Mouse (Mus musculus): Measurements from ENCODE around the gene Celf6. TPM values are rescaled to one million over a fixed set of nuclear protein-coding genes. Genes with fewer than 3 reads are reported as not detected.
A peak's percentile ranks its signal among the peaks of the same experiment; 100 is the strongest.

Celf6 gene
- total RNA-seq, 2 experiments from 2014 or later: 0.10 TPM; not detected in 1

- intact Hi-C loops (cut with DNase I): no loop called here
- no peak for DNase-seq
Observed at GRCm38 (mm10) chr9:59578505-59578867, 769 bp downstream of the Celf6 start.

DNA sequence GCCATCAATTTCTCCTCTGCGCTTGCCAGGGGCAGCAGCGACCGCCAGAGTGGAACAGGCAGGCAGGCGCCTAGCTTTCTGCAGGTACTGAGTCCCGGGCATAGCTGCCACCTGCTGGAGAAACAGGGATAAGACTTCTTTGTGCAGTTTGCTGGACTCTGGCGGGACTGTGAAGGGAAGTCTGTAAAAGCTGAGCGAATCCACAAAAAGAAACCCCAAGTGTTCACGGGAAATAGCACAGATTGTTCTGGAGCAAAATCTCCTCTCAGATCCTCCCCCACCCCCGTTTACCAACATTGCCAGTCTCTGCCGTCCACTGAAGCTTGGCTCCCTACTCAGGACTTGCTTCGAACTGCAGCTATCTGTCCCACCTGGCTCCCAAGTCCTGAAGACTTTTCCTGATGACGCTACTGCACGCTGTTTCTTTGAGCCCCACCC lies 7.2 kb downstream of the Celf6 start:
- intact Hi-C loops (cut with DNase I): loop anchor here (2.0 kb wide), 1 partner anchor 18 kb away; no protein-coding TSS in a partner anchor
- peak; percentile 70 to 79 for DNase-seq

- intact Hi-C loops (cut with DNase I): no loop called here
- no peak for DNase-seq
Observed at GRCm38 (mm10) chr9:59588252-59588651, 10.5 kb downstream of the Celf6 start.

DNA sequence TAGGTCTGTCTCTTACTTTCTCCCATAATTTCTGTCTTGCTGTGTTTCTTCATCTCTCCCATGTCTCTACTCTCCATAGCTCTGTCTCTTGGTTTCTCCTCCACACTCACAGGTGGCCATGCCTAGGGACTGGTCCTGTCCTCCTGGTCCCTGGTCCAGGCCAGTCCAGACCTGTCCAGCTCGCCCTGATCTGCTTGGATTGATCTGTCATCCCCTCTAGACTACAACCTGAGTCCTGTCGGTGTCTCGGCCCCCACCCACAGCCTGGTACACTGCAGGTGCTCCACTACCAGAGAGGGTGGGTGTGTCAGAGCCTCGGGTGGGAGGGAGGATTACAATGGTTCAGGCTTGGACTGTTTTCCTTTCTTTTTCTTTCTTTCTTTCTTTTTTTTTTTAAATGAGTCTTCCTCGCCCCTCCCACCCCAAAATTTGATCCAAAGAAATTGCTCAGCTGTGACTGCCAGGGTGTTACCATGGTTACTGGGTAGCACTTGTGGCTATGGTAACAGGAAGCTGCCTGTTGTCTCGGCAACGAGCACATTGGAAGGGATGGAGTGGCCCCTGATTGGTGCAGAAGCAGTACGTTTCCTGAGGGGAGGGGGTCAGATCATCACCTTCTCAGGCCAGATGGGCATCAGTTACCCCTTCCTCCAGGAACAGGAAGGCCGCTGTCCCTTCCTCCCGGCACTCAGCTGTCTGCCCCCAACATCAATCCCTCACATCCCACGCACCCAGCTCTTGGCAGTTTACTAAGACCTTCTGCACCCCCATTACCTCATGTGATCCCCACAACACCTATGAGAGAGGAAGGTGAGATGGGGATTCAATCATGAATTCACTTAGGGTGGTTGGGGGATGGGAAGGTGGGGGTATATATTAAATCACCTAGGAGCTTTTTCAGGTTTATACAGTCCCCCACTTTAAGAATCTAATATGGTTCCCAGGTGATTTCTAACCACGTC lies 11.3 kb downstream of the Celf6 start:
- no peak for DNase-seq
- intact Hi-C loops (cut with DNase I): no loop called here

DNA sequence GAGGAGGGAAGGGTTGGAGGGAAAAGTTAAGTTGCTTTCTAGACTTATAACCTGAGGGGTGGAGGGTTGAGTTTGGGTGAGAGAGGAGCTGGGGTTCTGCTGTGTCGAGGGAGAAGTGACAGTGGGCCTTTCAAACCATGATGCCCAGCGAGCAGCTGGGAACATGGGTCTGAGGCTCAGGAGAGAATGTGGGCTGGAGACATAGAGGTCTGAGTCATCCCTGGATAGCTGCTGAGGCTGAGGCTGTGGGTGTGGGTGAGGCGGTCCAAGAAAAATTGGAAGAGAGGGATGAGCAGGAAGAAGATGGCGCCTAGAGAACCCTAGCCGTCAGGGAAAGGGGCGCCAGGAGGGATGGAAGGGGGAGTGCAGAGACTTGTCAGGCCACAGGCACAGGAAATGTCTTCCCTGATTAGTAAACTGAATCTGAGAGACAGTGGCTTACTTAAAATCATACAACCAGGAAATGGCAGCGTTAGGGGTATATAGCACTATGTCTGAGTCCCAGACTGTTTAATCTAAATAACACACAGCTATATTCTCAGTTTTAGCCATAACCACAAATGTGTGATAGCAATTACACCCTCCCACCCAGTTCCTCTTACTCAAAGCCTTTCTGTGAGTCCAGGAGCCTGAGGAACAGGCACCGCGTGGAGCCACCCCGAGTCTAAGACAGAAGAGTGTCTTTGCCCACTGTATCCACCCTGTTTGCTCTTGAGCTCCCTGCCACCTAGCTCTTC lies 12.2 kb downstream of the Celf6 start:
- DNase-seq: no peak
- intact Hi-C loops (cut with DNase I): no loop called here

- DNase-seq: no peak
- intact Hi-C loops (cut with DNase I): no loop called here
Observed at GRCm38 (mm10) chr9:59601661-59602060, 23.9 kb downstream of the Celf6 start.

GRCm38 (mm10) chr9:59605967-59606366 lies 28.2 kb downstream of the Celf6 start:
- intact Hi-C loops (cut with DNase I): no loop called here

DNA sequence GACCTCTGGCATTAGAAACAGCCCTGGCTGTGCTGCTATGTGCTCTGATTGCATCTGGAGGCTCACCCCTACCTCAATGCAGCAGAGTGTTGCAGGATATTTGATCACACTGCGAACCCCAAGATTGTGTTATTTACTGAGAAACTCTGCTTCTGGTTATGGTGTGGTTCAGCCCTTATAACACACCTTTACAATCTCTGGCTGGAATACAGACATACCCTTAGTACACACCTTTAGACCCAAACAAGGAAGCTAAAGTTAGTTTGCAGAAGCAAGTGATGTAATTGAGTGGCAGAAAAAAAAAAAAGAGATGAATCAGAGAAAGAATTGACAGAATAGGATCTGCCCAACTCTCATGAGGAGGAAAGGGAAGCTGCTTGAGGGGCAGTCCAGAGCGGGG lies 33.2 kb downstream of the Celf6 start:
- DNase-seq: no peak
- intact Hi-C loops (cut with DNase I): no loop called here

More at GRCm38 (mm10) chr9:59605967-59606366, 28.2 kb downstream of the Celf6 start:
- DNase-seq: no peak

DNA sequence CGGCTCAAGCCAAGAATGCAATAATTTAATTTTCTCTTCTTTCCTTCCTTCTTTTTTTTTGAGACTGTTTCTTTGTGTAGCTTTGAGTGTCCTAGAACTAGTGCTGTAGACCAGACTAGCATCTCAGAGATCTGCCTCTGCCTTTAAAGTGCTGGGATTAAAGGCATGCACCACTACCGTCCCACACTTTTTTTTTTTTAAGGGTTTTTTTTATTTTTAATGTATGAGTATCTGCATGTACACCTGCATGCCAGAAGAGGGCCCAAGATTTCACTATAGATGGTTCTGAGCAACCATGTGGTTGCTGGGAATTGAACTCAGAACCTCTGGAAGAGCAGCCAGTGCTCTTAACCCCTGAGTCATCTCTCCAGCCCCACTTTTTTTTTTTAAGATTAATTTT lies 38.1 kb downstream of the Celf6 start:
- no peak for DNase-seq
- intact Hi-C loops (cut with DNase I): loop anchor here (5.0 kb wide), 1 partner anchor 42 kb away; the partner anchor contains the start of gene Pkm

DNA sequence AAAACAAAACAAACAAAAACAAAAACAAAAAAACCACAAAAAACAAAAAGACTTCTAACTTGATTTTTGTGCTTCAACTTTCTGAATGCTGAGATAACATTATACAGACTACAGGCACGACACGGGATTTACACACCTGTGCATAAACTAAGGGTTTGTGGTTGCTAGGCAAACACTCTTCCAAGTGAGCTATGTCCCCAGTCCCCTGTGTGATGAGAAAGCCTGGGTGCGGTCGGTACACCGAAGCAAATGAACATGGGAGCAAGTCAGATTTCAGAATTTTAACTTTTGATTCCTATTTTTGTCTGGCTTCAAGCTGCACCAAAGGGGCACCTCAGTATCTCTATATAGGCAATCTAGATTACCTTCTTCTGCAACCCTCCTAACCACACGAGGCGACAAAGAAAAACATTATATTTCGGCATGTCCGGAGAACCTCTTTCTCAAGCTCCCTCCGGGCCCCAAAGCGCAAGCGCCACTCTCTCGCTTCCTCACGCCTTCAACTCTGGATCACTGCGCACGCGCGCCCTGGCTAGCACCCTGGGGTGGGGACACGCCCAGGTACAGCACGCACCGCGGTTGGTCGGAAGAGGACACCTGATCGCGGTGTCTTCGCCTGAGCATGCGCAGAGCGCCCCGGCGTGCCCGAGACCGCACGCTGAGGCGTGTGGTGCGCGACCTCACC lies 39.0 kb downstream of the Celf6 start, which contains the start of gene Parp6:
Gene Parp6, plus strand, starts transcription at position 663 of the 685 bp plus-strand sequence.
- DNase-seq: peak; percentile 100
- intact Hi-C loops (cut with DNase I): loop anchor here (5.0 kb wide), 1 partner anchor 41 kb away; the partner anchor contains the start of gene Pkm

GRCm38 (mm10) chr9:59617307-59617973 lies 39.7 kb downstream of the Celf6 start:
- intact Hi-C loops (cut with DNase I): loop anchor here (5.0 kb wide), 1 partner anchor 40 kb away; the partner anchor contains the start of gene Pkm
- DNase-seq: no peak

GRCm38 (mm10) chr9:59638372-59638771 lies 60.7 kb downstream of the Celf6 start:
- no peak for DNase-seq
- intact Hi-C loops (cut with DNase I): no loop called here

DNA sequence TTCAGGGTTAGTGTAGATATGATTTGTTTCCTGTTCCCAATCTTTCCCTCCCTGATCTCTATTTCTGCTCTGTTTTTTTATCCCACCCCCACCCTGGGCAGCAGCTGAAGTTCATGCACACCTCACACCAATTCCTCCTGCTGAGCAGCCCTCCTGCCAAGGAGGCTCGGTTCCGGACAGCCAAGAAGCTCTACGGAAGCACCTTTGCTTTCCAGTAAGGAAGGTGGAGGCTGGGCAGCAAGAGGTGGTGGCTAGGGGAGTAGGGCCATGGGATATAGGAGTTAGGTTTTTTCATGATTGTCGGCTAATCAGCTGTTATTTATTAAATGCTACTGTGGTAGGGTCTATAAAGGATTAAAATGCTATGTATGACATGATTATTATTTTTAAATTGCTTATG lies 62.2 kb downstream of the Celf6 start:
- intact Hi-C loops (cut with DNase I): loop anchor here (5.0 kb wide), 1 partner anchor 37 kb away; no protein-coding TSS in a partner anchor
- no peak for DNase-seq

DNA sequence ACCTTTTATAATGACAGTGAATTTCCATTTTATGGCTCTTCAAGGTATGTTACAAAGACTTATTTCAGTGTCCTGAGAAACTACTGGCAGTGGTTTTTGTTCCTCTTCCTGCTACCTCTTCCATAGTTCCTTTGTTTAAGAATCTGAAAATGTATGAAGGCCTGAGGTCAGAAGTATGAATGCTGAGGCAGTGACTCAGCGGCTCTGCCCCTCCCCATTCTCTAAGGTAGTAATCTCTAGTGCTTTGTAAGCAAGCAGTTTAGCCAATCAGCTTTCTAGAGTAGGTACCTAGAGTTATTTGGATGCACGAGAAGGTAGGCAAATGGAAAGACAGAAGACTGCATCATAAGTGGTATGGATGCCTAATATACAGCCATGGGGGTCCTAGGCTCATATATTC lies 63.6 kb downstream of the Celf6 start:
- no peak for DNase-seq
- intact Hi-C loops (cut with DNase I): loop anchor here (5.0 kb wide), 1 partner anchor 36 kb away; no protein-coding TSS in a partner anchor

DNA sequence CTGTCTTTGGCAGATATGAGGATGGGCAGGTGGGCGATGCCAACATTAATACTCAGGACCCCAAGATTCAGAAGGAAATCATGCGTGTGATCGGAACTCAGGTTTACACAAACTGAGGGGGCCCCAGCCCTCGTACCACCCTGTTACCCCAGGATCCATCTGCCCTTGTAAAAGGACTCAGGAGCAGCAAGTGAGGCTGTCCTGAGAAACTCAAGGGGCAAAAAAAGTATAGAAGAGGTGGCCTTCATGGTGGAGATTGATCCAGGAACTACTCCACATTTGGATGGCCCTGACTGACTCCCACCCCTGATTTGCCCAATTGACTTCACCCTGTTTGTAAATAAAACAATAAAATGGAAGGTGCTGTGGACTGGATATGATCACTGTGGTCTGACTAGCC lies 72.2 kb downstream of the Celf6 start:
- intact Hi-C loops (cut with DNase I): no loop called here
- no peak for DNase-seq

DNA sequence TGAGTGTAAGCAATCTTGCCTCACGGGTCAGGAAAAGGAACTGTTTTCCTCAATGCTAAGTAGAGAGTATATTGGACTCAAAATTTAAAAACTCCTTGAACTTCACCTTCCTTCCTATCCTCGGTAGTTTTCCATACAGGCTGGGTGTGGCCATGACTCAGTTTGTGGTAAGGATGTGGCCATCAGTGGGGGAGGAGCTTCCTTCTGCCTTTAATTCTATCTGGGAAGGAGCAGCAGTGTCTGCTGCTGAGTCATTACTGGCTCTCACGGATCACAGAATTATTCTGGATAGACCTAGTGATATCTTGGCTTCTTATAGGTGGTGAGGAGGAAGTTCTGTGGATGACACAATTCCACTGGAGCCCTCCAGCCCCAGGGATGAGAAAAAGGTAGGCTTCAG lies 75.7 kb downstream of the Celf6 start:
- intact Hi-C loops (cut with DNase I): no loop called here
- DNase-seq: no peak

DNA sequence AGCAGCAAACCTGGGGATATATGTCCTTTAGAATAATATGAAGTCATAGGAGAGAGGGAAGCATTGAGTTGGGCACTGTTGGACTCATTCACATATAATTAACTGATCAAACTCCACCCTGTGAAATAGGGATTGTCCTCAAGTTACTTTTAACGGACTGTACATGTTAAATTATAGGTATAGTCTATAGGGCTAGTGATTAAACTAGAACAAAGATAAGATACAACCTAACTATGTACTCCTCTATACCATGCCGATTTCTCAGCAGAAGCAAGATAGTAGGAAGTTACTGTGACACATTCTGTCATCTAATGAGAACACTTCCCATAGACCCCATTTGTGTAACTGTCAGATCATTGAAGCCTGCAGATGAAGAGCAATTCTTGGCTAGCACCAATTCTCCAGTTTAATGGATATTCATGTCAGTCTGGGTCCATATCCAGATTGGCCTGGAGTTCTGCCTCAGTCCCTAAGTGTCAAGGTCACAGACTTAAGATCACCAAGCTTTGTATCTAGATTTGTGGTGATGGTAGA lies 76.8 kb downstream of the Celf6 start:
- intact Hi-C loops (cut with DNase I): no loop called here
- DNase-seq: no peak

DNA sequence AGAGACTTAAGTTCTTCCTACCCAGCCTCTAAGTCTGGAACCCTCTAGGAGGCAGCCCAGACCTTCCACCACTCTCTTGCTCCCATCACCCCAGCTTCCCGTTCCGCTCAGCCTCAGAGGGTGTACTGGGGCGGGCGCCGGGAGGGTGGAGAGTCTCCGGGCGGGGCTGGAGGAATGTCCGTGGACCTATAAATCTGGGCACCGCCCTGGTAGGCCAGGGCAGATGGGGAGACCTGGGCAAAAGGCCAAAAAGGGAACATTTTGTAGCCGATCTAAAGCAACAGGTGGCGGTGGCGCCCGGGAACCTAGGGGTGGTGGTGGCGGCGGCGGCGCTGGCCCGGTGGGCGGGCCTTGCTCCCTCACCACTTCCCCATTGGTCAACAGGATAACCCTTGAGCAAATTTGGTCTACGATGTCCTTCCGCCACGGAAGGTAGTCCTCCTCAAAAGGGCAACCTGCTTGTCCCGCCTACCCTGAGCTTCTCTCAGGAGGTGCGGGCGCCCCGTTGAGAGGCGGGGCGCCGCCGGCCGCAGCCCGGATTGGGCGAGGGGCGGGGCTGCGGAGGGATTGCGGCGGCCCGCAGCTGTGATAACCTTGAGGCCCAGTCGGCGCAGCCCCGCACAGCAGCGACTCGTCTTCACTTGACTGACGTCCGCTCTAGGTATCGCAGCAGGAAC lies 78.4 kb downstream of the Celf6 start, which contains the start of gene Pkm:
Gene Pkm, plus strand, starts transcription at position 411 of the 677 bp plus-strand sequence.
- intact Hi-C loops (cut with DNase I): loop anchor here (2.0 to 5.0 kb wide), 2 partner anchors 23 to 39 kb away; partner anchors contain the start of gene Parp6
- DNase-seq: peak; percentile 94 to 95

All from heart, postnatal 14 days (tissue).